Mouse (Mus musculus) intestine, postnatal 0 days (tissue): ENCODE measurements at regions not wholly inside any gene's neighbourhood (a gene's known extent, or its start where the extent isn't known, plus 50 kb on each side); places are given as distances from the start of the nearest gene placed in this dataset.

Experiments
- ATAC-seq: fragments of 200-750 bp; cut with Nextera tagmentation; 2 replicates; pipeline ENCODE4 v1.8.0; 2017; ENCODE audit warnings: mild to moderate bottlenecking, moderate TSS enrichment, moderate library complexity
- H3K27ac ChIP-seq: fragments of 300-500 bp; sonication (generic); 2 replicates; pipeline ENCODE4 v1.5.1; 2014; ENCODE audit warnings: mild to moderate bottlenecking, low read depth, low read length, moderate library complexity
- H3K27me3 ChIP-seq: fragments of 300-500 bp; sonication (generic); replicated peaks from 2 replicates; pipeline ENCODE4 v1.6.1; 2014; ENCODE audit warnings: low read length, mixed read lengths; ENCODE audit not compliant: control insufficient read depth, insufficient read depth
- H3K36me3 ChIP-seq: fragments of 300-500 bp; sonication (generic); 2 replicates; pipeline ENCODE4 v1.6.1; 2014; ENCODE audit warnings: mild to moderate bottlenecking, moderate library complexity; ENCODE audit not compliant: control insufficient read depth, insufficient read depth
- H3K4me1 ChIP-seq: fragments of 300-500 bp; sonication (generic); replicated peaks from 2 replicates; pipeline ENCODE4 v1.6.1; 2014; ENCODE audit warnings: antibody characterized with exemption, low read length, mixed read lengths; ENCODE audit not compliant: control insufficient read depth, insufficient read depth
- H3K4me2 ChIP-seq: fragments of 300-500 bp; sonication (generic); replicated peaks from 2 replicates; pipeline ENCODE4 v1.6.1; 2014; ENCODE audit warnings: low read depth, mild to moderate bottlenecking, moderate library complexity
- H3K4me3 ChIP-seq: fragments of 300-500 bp; sonication (generic); 2 replicates; pipeline ENCODE4 v1.5.1; 2014; ENCODE audit warnings: low read depth, low read length
- H3K9ac ChIP-seq: fragments of 300-500 bp; sonication (generic); 2 replicates; pipeline ENCODE4 v1.6.1; 2014; ENCODE audit warnings: mild to moderate bottlenecking, low read depth, low read length
- H3K9me3 ChIP-seq: fragments of 300-500 bp; sonication (generic); 2 replicates; pipeline ENCODE4 v1.6.1; 2016; ENCODE audit warnings: mixed run types; ENCODE audit not compliant: control insufficient read depth
- CTCF ChIP-seq: sonication (generic); IDR thresholded peaks from 2 replicates; pipeline ENCODE4 v1.5.1; 2016; ENCODE audit warnings: low read depth, mild to moderate bottlenecking, control low read depth, antibody characterized with exemption, moderate library complexity
- WGBS: fragments of 180-500 bp; shearing (Covaris S2); extraction: QIAGEN DNeasy Blood & Tissue Kit; methylation state at CpG from one replicate; pipeline ENCODE4 v1.1.7; 2014; 5-methylcytosine and 5-hydroxymethylcytosine counted together

- ATAC-seq, result no peak
- Histone ChIP-seq H3K4me2 (no peak overlapping the region), H3K36me3 (no peaks in the 10 kb centered on the region), H3K27ac (no peak overlapping the region), H3K4me3 (no peak overlapping the region), H3K9ac (no peak overlapping the region), H3K4me1 (no peaks in the 10 kb centered on the region), H3K9me3 (no peaks in the 10 kb centered on the region), H3K27me3 (no peaks in the 10 kb centered on the region)
- TF ChIP-seq CTCF, result no peak
- 30% methylated on average over 12 of the region's 12 CpGs for WGBS
Measured at GRCm38 (mm10) chr7:135809751-135810379, 93.7 kb upstream of the Mki67 start.

- Histone ChIP-seq H3K4me2 (no peak overlapping the region), H3K9ac (no peak overlapping the region), H3K4me1 (no peaks in the 10 kb centered on the region), H3K27ac (no peak overlapping the region), H3K4me3 (no peak overlapping the region), H3K27me3 (no peaks in the 10 kb centered on the region), H3K9me3 (no peaks in the 10 kb centered on the region), H3K36me3 (no peaks in the 10 kb centered on the region)
- no peak for TF ChIP-seq CTCF
- 81% methylated on average over 9 of the region's 9 CpGs for WGBS
- no peak for ATAC-seq
Measured at GRCm38 (mm10) chr7:135810971-135811370, 94.8 kb upstream of the Mki67 start.

DNA sequence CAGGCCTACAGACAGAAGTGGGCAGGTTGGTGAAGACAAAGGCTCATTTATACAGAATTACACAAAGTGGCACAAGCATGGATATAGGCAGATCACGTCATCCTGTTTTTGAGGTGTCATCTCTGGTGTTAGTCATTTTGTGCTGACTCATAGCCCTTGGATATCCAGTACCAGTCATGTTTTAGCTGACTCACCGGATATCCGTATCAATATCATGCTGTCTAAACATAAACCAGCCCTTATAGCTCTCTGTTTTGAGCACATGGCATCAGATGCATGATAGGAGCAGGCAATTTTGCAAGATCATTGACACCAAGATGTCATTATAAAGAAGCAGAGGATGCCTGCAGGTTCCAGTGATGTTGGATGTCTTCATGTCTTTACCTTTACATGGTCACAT, 97.5 kb upstream of the Mki67 start:
- TF ChIP-seq CTCF, result no peak
- Histone ChIP-seq H3K36me3 (no peaks in the 10 kb centered on the region), H3K4me3 (no peak overlapping the region), H3K27me3 (no peaks in the 10 kb centered on the region), H3K9me3 (no peaks in the 10 kb centered on the region), H3K9ac (no peak overlapping the region), H3K27ac (no peak overlapping the region), H3K4me2 (no peak overlapping the region), H3K4me1 (no peaks in the 10 kb centered on the region)
- WGBS, result 89% methylated on average over 3 of the region's 3 CpGs
- no peak for ATAC-seq

GRCm38 (mm10) chr7:135816191-135816590, 100.0 kb upstream of the Mki67 start:
- no peak overlapping the region for H3K9ac ChIP-seq
- ATAC-seq, result no peak
- WGBS, result 96% methylated on average over 3 of the region's 3 CpGs
- H3K4me1 ChIP-seq, result no peaks in the 10 kb centered on the region
- H3K9me3 ChIP-seq, result no peaks in the 10 kb centered on the region
- H3K27ac ChIP-seq, result no peak overlapping the region
- no peak overlapping the region for H3K4me3 ChIP-seq
- H3K4me2 ChIP-seq, result no peak overlapping the region
- TF ChIP-seq CTCF, result no peak
- no peaks in the 10 kb centered on the region for H3K36me3 ChIP-seq
- H3K27me3 ChIP-seq, result no peaks in the 10 kb centered on the region

GRCm38 (mm10) chr7:135817868-135818267, 101.7 kb upstream of the Mki67 start:
- Histone ChIP-seq H3K4me3 (no peak overlapping the region), H3K4me2 (no peak overlapping the region), H3K9ac (no peak overlapping the region), H3K36me3 (no peaks in the 10 kb centered on the region), H3K27ac (no peak overlapping the region), H3K27me3 (no peaks in the 10 kb centered on the region), H3K9me3 (no peaks in the 10 kb centered on the region), H3K4me1 (no peaks in the 10 kb centered on the region)
- TF ChIP-seq CTCF, result no peak
- 51% methylated on average over 3 of the region's 3 CpGs for WGBS
- ATAC-seq, result no peak

- Histone ChIP-seq H3K36me3 (no peaks in the 10 kb centered on the region), H3K27ac (no peak overlapping the region), H3K4me3 (no peak overlapping the region), H3K4me2 (no peak overlapping the region), H3K9me3 (no peaks in the 10 kb centered on the region), H3K9ac (no peak overlapping the region), H3K27me3 (no peaks in the 10 kb centered on the region), H3K4me1 (no peaks in the 10 kb centered on the region)
- no peak for TF ChIP-seq CTCF
- ATAC-seq, result no peak
- WGBS, result 61% methylated on average over 3 of the region's 3 CpGs
Measured at GRCm38 (mm10) chr7:135818298-135818697, 102.1 kb upstream of the Mki67 start.
